Mouse (Mus musculus): Measurements from ENCODE around the gene Trim34b.
"Not testable (repeated sequence)": the region's sequence is repeated elsewhere in the genome, so short reads cannot be mapped to it uniquely, and the experiment has no call there.

The Trim34b gene

GRCm38 (mm10) chr7:104329171-104329570 is at the start of gene Trim34b:
Gene Trim34b, plus strand, starts transcription at chr7:104329471.
- not testable (repeated sequence) for DNase-seq (ENCODE audit: low read depth)

- DNase-seq (ENCODE audit: low read depth), result not testable (repeated sequence)
Observed at GRCm38 (mm10) chr7:104287576-104288443, 41.5 kb upstream of the Trim34b start, which contains the start of gene Trim5. Gene Trim5, minus strand, starts transcription at chr7:104288094.

- no peak for DNase-seq (ENCODE audit: low read depth)
Observed at GRCm38 (mm10) chr7:104290641-104291040, 38.6 kb upstream of the Trim34b start.

GRCm38 (mm10) chr7:104291638-104292400 is 37.5 kb upstream of the Trim34b start:
- DNase-seq (ENCODE audit: low read depth), result no peak

GRCm38 (mm10) chr7:104314796-104315353 is 14.4 kb upstream of the Trim34b start:
- no peak for DNase-seq (ENCODE audit: low read depth)

- DNase-seq (ENCODE audit: low read depth), result not testable (repeated sequence)
Observed at GRCm38 (mm10) chr7:104315369-104316080, 13.7 kb upstream of the Trim34b start, which contains the start of gene Trim12a. Gene Trim12a, minus strand, starts transcription at chr7:104315466.

- DNase-seq (ENCODE audit: low read depth), result no peak
Observed at GRCm38 (mm10) chr7:104322028-104322427, 7.2 kb upstream of the Trim34b start.

- DNase-seq (ENCODE audit: low read depth), result not testable (repeated sequence)
Observed at GRCm38 (mm10) chr7:104335547-104335946, 6.3 kb downstream of the Trim34b start.

GRCm38 (mm10) chr7:104340744-104341143 is 11.5 kb downstream of the Trim34b start:
- DNase-seq (ENCODE audit: low read depth), result not testable (repeated sequence)

GRCm38 (mm10) chr7:104348043-104348442 is 18.8 kb downstream of the Trim34b start:
- DNase-seq (ENCODE audit: low read depth), result not testable (repeated sequence)

- DNase-seq (ENCODE audit: low read depth), result peak; percentile 86
Observed at GRCm38 (mm10) chr7:104352717-104353599, 23.7 kb downstream of the Trim34b start, which contains the start of gene Trim12c. Gene Trim12c, minus strand, starts transcription at chr7:104353362.

- DNase-seq (ENCODE audit: low read depth), result no peak
Observed at GRCm38 (mm10) chr7:104353600-104353967, 24.3 kb downstream of the Trim34b start.

GRCm38 (mm10) chr7:104366339-104366738 is 37.1 kb downstream of the Trim34b start:
- DNase-seq (ENCODE audit: low read depth), result no peak

- DNase-seq (ENCODE audit: low read depth), result peak; percentile 38
Observed at GRCm38 (mm10) chr7:104369736-104370414, 40.6 kb downstream of the Trim34b start, which contains the start of gene Trim30b. Gene Trim30b, minus strand, starts transcription at chr7:104369884.
